Mouse (Mus musculus) embryonic facial prominence, embryonic 12.5 days (tissue): Measurements from ENCODE around the gene Ear10. TPM values are rescaled to one million over a fixed set of nuclear protein-coding genes. Genes with fewer than 3 reads are reported as not detected.
A peak's percentile ranks its signal among the peaks of the same experiment; 100 is the strongest.
"Not testable (repeated sequence)": the region's sequence is repeated elsewhere in the genome, so short reads cannot be mapped to it uniquely, and the experiment has no call there.

Experiments used
- ATAC-seq: fragments of 200-750 bp; cut with Nextera tagmentation; 2 replicates; pipeline ENCODE4 v1.8.0; 2017; ENCODE audit not compliant: insufficient number of reproducible peaks, insufficient read depth, low FRiP score, low TSS enrichment
- H3K27ac ChIP-seq: fragments of 300-500 bp; sonication (generic); 2 replicates; pipeline ENCODE4 v1.5.1; 2016; ENCODE audit warnings: mild to moderate bottlenecking
- H3K27me3 ChIP-seq: fragments of 300-500 bp; sonication (generic); 2 replicates; pipeline ENCODE4 v1.6.1; 2016; ENCODE audit warnings: mild to moderate bottlenecking, moderate library complexity
- H3K36me3 ChIP-seq: fragments of 300-500 bp; sonication (generic); 2 replicates; pipeline ENCODE4 v1.6.1; 2016; ENCODE audit warnings: mild to moderate bottlenecking
- H3K4me1 ChIP-seq: fragments of 300-500 bp; sonication (generic); 2 replicates; pipeline ENCODE4 v1.6.1; 2016
- H3K4me2 ChIP-seq: fragments of 300-500 bp; sonication (generic); replicated peaks from 2 replicates; pipeline ENCODE4 v1.6.1; 2016; ENCODE audit warnings: mild to moderate bottlenecking, moderate library complexity
- H3K4me3 ChIP-seq: fragments of 300-500 bp; sonication (generic); 2 replicates; pipeline ENCODE4 v1.5.1; 2016; ENCODE audit warnings: mild to moderate bottlenecking
- H3K9ac ChIP-seq: fragments of 300-500 bp; sonication (generic); 2 replicates; pipeline ENCODE4 v1.6.1; 2016; ENCODE audit warnings: mild to moderate bottlenecking, moderate library complexity
- H3K9me3 ChIP-seq: fragments of 300-500 bp; sonication (generic); 2 replicates; pipeline ENCODE4 v1.6.1; 2016; ENCODE audit warnings: mild to moderate bottlenecking, moderate library complexity
- WGBS: fragments of 180-500 bp; shearing (Covaris S2); methylation state at CpG from one replicate; pipeline ENCODE4 v1.1.7; 2016; 5-methylcytosine and 5-hydroxymethylcytosine counted together
- polyA plus RNA-seq: library from polyadenylated mRNA; unstranded; fragments of >200 nt; fragmentation: Nextera tagmentation; extraction: Ambion mirVana; gene quantifications from 2 replicates; pipeline ENCODE4 v1.2.1, GENCODE M21; 2016

Gene Ear10
- not detected in 2 replicates for polyA plus RNA-seq

- not testable (repeated sequence) for H3K4me2 ChIP-seq, H3K36me3 ChIP-seq, H3K9ac ChIP-seq, H3K27me3 ChIP-seq, H3K4me1 ChIP-seq, H3K9me3 ChIP-seq, H3K4me3 ChIP-seq, H3K27ac ChIP-seq, ATAC-seq
- 77% methylated on average over 3 of the region's 3 CpGs for WGBS
Observed at GRCm38 (mm10) chr14:43923459-43923858, at the start of gene Ear10. Gene Ear10 (minus strand): TSS chr14:43923559.

DNA sequence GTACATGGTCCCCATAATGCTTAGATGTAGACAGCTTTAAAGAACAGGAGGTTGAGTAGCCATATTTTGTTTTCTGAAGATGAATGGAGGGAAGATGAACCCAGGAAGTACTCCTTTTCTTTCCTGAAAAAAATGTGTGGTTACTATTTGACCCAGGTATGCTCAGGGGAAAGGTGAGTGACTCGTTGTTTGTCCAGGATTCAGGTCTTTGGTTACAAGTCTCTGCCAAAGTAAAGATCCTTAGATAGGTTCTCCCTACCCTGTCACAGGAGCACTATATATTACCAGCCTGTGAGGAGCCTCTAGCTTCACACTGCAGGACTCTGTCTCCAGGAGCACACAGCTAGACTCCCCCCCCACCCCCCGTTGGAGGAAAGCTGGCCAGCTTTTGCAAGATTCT, 33.4 kb upstream of the Ear10 start, which contains the start of gene Ang5:
Gene Ang5, plus strand, starts transcription at position 301 of the 400 bp plus-strand sequence.
- H3K27me3 ChIP-seq, H3K4me3 ChIP-seq, H3K27ac ChIP-seq, H3K4me2 ChIP-seq, H3K9me3 ChIP-seq, H3K9ac ChIP-seq, H3K36me3 ChIP-seq, H3K4me1 ChIP-seq, ATAC-seq: not testable (repeated sequence)
- no CpG with 5 or more reads among the region's 2 CpGs for WGBS

- not testable (repeated sequence) for H3K36me3 ChIP-seq, H3K9ac ChIP-seq, H3K27me3 ChIP-seq, H3K4me3 ChIP-seq, H3K27ac ChIP-seq, ATAC-seq, H3K9me3 ChIP-seq, H3K4me1 ChIP-seq, H3K4me2 ChIP-seq
- no CpG with 5 or more reads among the region's 1 CpGs for WGBS
Observed at GRCm38 (mm10) chr14:43955074-43955473, 31.7 kb upstream of the Ear10 start.

DNA sequence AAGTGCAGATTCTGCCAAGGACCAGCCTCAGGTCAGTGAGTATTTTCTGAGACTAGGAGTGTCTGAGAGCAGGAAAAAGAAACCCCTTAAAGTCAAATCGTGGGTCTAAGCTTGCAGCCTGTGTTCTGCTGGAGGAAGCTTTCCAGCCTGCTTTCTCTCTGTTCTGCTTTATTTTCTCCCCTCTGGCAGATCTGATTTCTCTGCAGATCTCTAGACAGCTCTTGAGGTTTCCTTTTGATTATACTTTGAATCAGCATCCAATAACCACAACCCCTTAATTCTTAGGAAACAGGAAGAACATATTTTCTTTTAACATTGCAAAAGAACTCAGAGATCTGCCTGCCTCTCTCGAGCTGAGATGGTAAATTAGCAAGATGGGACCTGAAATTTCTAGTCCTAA, 30.0 kb upstream of the Ear10 start:
- ATAC-seq, H3K27me3 ChIP-seq, H3K36me3 ChIP-seq, H3K4me3 ChIP-seq, H3K4me2 ChIP-seq, H3K27ac ChIP-seq, H3K9ac ChIP-seq, H3K4me1 ChIP-seq, H3K9me3 ChIP-seq: not testable (repeated sequence)
- 29% methylated on average over 2 of the region's 2 CpGs for WGBS

GRCm38 (mm10) chr14:43933399-43933798, 10.0 kb upstream of the Ear10 start:
- H3K9me3 ChIP-seq, H3K9ac ChIP-seq, H3K4me3 ChIP-seq, H3K4me1 ChIP-seq, H3K27ac ChIP-seq, ATAC-seq, H3K27me3 ChIP-seq, H3K36me3 ChIP-seq, H3K4me2 ChIP-seq: not testable (repeated sequence)
- 48% methylated on average over 5 of the region's 5 CpGs for whole genome bisulfite sequencing

DNA sequence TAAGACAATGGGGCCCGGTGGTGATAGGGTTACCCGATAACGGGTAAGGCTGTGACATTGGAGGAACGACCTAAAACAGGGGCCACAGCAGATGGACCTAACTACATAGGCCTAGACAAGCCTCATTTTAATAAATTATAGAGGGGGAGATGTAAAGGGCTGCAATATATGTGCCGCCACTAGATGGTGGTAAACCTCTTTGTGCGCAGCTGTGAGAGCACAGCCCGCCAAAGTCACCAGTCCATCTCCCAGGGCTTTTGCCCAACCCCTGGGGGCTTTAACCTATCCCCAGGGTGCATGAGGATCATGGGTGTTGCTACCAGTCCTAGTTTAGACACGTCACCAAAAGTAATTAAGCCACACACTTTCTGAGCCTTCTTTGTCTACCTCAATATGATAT, 9.6 kb upstream of the Ear10 start:
- not testable (repeated sequence) for H3K9me3 ChIP-seq, H3K36me3 ChIP-seq, H3K9ac ChIP-seq, H3K4me1 ChIP-seq, ATAC-seq, H3K4me2 ChIP-seq, H3K27me3 ChIP-seq, H3K4me3 ChIP-seq, H3K27ac ChIP-seq
- 20% methylated on average over 8 of the region's 8 CpGs for WGBS

DNA sequence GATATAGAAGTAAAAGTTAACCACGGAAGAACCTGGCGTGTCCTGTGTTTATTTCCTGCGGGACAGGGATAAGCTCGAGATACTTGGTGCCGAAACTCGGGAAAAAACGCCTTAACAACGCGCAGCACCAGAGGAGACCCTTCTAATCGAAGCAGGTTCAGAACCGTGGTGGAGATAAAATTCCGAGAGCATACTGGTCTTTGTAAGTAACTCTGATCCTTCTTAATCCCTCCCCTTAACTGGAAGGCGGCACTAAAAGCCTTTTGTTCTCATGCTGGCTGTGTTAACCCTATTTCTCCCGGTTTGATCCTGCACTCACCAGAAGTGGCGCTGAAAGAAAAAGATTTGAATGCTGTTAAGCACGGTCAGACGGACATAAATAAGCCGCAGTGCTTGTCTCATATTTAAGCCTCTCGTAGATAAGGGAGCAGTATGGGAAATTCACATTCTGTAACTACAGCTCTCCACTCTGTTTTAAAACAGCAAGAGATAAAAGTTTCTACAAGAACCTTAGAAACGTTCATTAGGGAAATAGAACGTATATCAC, 2.1 kb upstream of the Ear10 start:
- not testable (repeated sequence) for H3K4me1 ChIP-seq, H3K9me3 ChIP-seq, H3K27me3 ChIP-seq, H3K36me3 ChIP-seq
- Histone ChIP-seq H3K4me3 (peak overlapping the region; percentile 44), H3K4me2 (peak overlapping the region; percentile 40), H3K27ac (peak overlapping the region; percentile 84), H3K9ac (peak overlapping the region; percentile 52; the same call in 1 of the 2 replicates)
- WGBS, result 5% methylated on average over 21 of the region's 21 CpGs
- peak; percentile 64; the same call in 1 of the 2 replicates for ATAC-seq

DNA sequence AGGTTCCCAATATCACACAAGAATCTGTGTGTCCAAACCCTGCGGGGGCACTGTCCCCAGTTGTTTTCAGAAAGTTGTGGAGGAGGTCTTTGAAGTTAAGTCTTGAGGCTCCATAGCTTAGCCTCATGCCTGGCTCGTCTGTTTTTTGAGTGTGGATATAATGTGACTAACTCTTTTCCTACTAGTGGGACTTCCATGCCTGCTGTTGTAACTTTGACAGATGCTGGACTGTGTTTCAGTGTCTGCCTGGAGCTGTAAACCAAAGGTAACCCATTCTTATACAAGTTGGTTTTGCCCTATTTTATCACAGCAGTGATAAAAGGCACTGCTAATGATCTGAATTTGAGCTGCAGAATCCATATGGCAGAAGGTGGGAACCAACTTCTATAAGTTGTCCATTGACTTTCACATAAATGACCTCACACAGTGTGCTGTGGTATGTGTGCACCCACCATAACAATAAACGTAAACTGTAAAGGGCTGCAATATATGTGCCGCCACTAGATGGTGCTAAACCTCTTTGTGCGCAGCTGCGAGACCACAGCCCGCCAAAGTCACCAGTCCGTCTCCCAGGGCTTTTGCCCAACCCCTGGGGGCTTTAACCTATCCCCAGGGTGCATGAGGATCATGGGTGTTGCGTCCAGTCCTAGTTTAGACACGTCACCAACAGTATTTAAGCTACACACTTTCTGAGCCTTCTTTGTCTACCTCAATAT, 1.5 kb upstream of the Ear10 start, which contains the start of gene Gm8113:
Gene Gm8113, plus strand, starts transcription at position 703 of the 716 bp plus-strand sequence.
- not testable (repeated sequence) for H3K4me1 ChIP-seq, H3K27me3 ChIP-seq, H3K9me3 ChIP-seq, H3K36me3 ChIP-seq
- H3K9ac ChIP-seq, result peak within 1 kb of the TSS; percentile 52; the same call in 1 of the 2 replicates
- WGBS, result 9% methylated on average over 10 of the region's 10 CpGs
- H3K4me3 ChIP-seq, result peak within 1 kb of the TSS; percentile 44
- ATAC-seq, result peak; percentile 86
- H3K4me2 ChIP-seq, result peak within 1 kb of the TSS; percentile 40
- peak within 1 kb of the TSS; percentile 84 for H3K27ac ChIP-seq

GRCm38 (mm10) chr14:43918214-43918613, 5.1 kb downstream of the Ear10 start:
- not testable (repeated sequence) for H3K4me2 ChIP-seq, H3K36me3 ChIP-seq, H3K27ac ChIP-seq, H3K4me1 ChIP-seq, ATAC-seq, H3K9me3 ChIP-seq, H3K27me3 ChIP-seq, H3K4me3 ChIP-seq, H3K9ac ChIP-seq

- H3K9ac ChIP-seq, ATAC-seq, H3K9me3 ChIP-seq, H3K4me1 ChIP-seq, H3K36me3 ChIP-seq, H3K4me2 ChIP-seq, H3K27me3 ChIP-seq, H3K27ac ChIP-seq, H3K4me3 ChIP-seq: not testable (repeated sequence)
- WGBS, result 86% methylated on average over 3 of the region's 3 CpGs
Observed at GRCm38 (mm10) chr14:43898577-43898976, 24.8 kb downstream of the Ear10 start.

GRCm38 (mm10) chr14:43895357-43895756, 28.0 kb downstream of the Ear10 start:
- H3K4me1 ChIP-seq, H3K27me3 ChIP-seq, H3K9me3 ChIP-seq, ATAC-seq, H3K36me3 ChIP-seq, H3K4me3 ChIP-seq, H3K9ac ChIP-seq, H3K4me2 ChIP-seq, H3K27ac ChIP-seq: not testable (repeated sequence)
- 41% methylated on average over 2 of the region's 2 CpGs for WGBS

DNA sequence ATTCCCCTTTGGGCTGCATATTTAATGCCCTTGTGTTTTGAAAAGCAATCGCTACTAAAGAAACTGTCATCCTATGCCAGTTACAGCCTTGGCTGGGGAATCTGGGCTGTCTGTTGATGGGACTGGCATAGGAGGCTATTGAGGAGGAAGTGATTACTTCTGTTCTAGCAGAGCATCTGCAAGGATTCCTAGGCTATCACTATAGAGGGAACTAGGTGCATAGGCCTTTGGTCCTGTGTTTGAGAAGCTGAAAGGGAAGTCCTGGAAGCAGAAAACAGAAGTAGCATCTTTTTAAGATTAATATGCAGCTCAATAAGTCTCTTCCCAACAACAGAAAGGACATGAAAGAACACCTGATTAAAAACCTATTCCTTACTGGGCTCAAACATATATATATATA, 32.1 kb downstream of the Ear10 start:
- H3K9me3 ChIP-seq, ATAC-seq, H3K9ac ChIP-seq, H3K27ac ChIP-seq, H3K4me3 ChIP-seq, H3K4me1 ChIP-seq, H3K27me3 ChIP-seq, H3K4me2 ChIP-seq, H3K36me3 ChIP-seq: not testable (repeated sequence)
- WGBS, result 89% methylated on average over 1 of the region's 1 CpGs
